Mouse (Mus musculus): ENCODE results near the gene Grip1. TPM values are rescaled to one million over a fixed set of nuclear protein-coding genes. Genes with fewer than 3 reads are reported as not detected.

The Grip1 gene
- polyA plus RNA-seq, 1 experiment from 2014 or later: 3.3 TPM

- peak overlapping the region; percentile 83 for H3K4me3 ChIP-seq (ENCODE audit: low read length)
- H3K4me2 ChIP-seq (replicated peaks; ENCODE audit: low read depth, low read length): peak overlapping the region; percentile 98
- no peaks in the 10 kb centered on the region; the same call in 1 of the 2 replicates for H3K27me3 ChIP-seq (ENCODE audit: insufficient read depth, low read length)
- WGBS: under 1% methylated on average over 28 of the region's 31 CpGs
- H3K36me3 ChIP-seq (ENCODE audit: insufficient read depth, low read length): no peaks in the 10 kb centered on the region
- H3K27ac ChIP-seq (ENCODE audit: low read length): peak overlapping the region; percentile 72; the same call in 1 of the 2 replicates
- ATAC-seq (ENCODE audit: low FRiP score, low TSS enrichment): no peak
- peak overlapping the region; percentile 81 for H3K9ac ChIP-seq (replicated peaks; ENCODE audit: low read length)
- H3K4me1 ChIP-seq (ENCODE audit: insufficient read depth, low read length): peaks cover 17% of the 10 kb centered on the region
- H3K9me3 ChIP-seq (ENCODE audit: low read length): no peaks in the 10 kb centered on the region
Measured at GRCm38 (mm10) chr10:119454668-119455542, 1.3 kb downstream of the Grip1 start.

GRCm38 (mm10) chr10:119455543-119455940 is 1.9 kb downstream of the Grip1 start:
- H3K36me3 ChIP-seq (ENCODE audit: insufficient read depth, low read length): no peaks in the 10 kb centered on the region
- no peak overlapping the region for H3K27ac ChIP-seq (ENCODE audit: low read length)
- peak overlapping the region; percentile 83 for H3K4me3 ChIP-seq (ENCODE audit: low read length)
- WGBS: 9% methylated on average over 10 of the region's 10 CpGs
- peak overlapping the region; percentile 98 for H3K4me2 ChIP-seq (replicated peaks; ENCODE audit: low read depth, low read length)
- H3K9ac ChIP-seq (replicated peaks; ENCODE audit: low read length): peak overlapping the region; percentile 81; the same call in 1 of the 2 replicates
- H3K27me3 ChIP-seq (ENCODE audit: insufficient read depth, low read length): no peaks in the 10 kb centered on the region; the same call in 1 of the 2 replicates
- no peak for ATAC-seq (ENCODE audit: low FRiP score, low TSS enrichment)
- H3K9me3 ChIP-seq (ENCODE audit: low read length): no peaks in the 10 kb centered on the region
- H3K4me1 ChIP-seq (ENCODE audit: insufficient read depth, low read length): peaks cover 17% of the 10 kb centered on the region

- ATAC-seq (ENCODE audit: low FRiP score, low TSS enrichment): no peak
- no peak overlapping the region for H3K4me3 ChIP-seq (ENCODE audit: low read length)
- H3K9me3 ChIP-seq (ENCODE audit: low read length): no peaks in the 10 kb centered on the region
- 92% methylated on average over 5 of the region's 5 CpGs for WGBS
- H3K4me2 ChIP-seq (replicated peaks; ENCODE audit: low read depth, low read length): no peak overlapping the region
- peaks cover 17% of the 10 kb centered on the region for H3K4me1 ChIP-seq (ENCODE audit: insufficient read depth, low read length)
- H3K27me3 ChIP-seq (ENCODE audit: insufficient read depth, low read length): no peaks in the 10 kb centered on the region; the same call in 1 of the 2 replicates
- H3K36me3 ChIP-seq (ENCODE audit: insufficient read depth, low read length): no peaks in the 10 kb centered on the region
- no peak overlapping the region for H3K27ac ChIP-seq (ENCODE audit: low read length)
- no peak overlapping the region for H3K9ac ChIP-seq (replicated peaks; ENCODE audit: low read length)
Measured at GRCm38 (mm10) chr10:119457121-119457520, 3.5 kb downstream of the Grip1 start.

GRCm38 (mm10) chr10:119458991-119459390 is 5.4 kb downstream of the Grip1 start:
- Histone ChIP-seq H3K9ac (replicated peaks; ENCODE audit: low read length) (no peak overlapping the region), H3K4me3 (ENCODE audit: low read length) (no peak overlapping the region), H3K4me1 (ENCODE audit: insufficient read depth, low read length) (peaks cover 12% of the 10 kb centered on the region), H3K36me3 (ENCODE audit: insufficient read depth, low read length) (no peaks in the 10 kb centered on the region), H3K27ac (ENCODE audit: low read length) (no peak overlapping the region), H3K9me3 (ENCODE audit: low read length) (no peaks in the 10 kb centered on the region), H3K4me2 (replicated peaks; ENCODE audit: low read depth, low read length) (no peak overlapping the region), H3K27me3 (ENCODE audit: insufficient read depth, low read length) (no peaks in the 10 kb centered on the region)
- ATAC-seq (ENCODE audit: low FRiP score, low TSS enrichment): no peak
- WGBS: 85% methylated on average over 2 of the region's 2 CpGs

- Histone ChIP-seq H3K36me3 (ENCODE audit: insufficient read depth, low read length) (no peaks in the 10 kb centered on the region), H3K9me3 (ENCODE audit: low read length) (no peaks in the 10 kb centered on the region), H3K27me3 (ENCODE audit: insufficient read depth, low read length) (no peaks in the 10 kb centered on the region), H3K27ac (ENCODE audit: low read length) (no peak overlapping the region), H3K4me1 (ENCODE audit: insufficient read depth, low read length) (no peaks in the 10 kb centered on the region; the same call in 1 of the 2 replicates), H3K4me3 (ENCODE audit: low read length) (no peak overlapping the region), H3K4me2 (replicated peaks; ENCODE audit: low read depth, low read length) (no peak overlapping the region), H3K9ac (replicated peaks; ENCODE audit: low read length) (no peak overlapping the region)
- 89% methylated on average over 7 of the region's 7 CpGs for WGBS
- no peak for ATAC-seq (ENCODE audit: low FRiP score, low TSS enrichment)
Measured at GRCm38 (mm10) chr10:119463345-119463744, 9.7 kb downstream of the Grip1 start.

GRCm38 (mm10) chr10:119463793-119464192 is 10.2 kb downstream of the Grip1 start:
- Histone ChIP-seq H3K4me1 (ENCODE audit: insufficient read depth, low read length) (no peaks in the 10 kb centered on the region; the same call in 1 of the 2 replicates), H3K27me3 (ENCODE audit: insufficient read depth, low read length) (no peaks in the 10 kb centered on the region), H3K36me3 (ENCODE audit: insufficient read depth, low read length) (no peaks in the 10 kb centered on the region), H3K9me3 (ENCODE audit: low read length) (no peaks in the 10 kb centered on the region), H3K9ac (replicated peaks; ENCODE audit: low read length) (no peak overlapping the region), H3K4me2 (replicated peaks; ENCODE audit: low read depth, low read length) (no peak overlapping the region), H3K27ac (ENCODE audit: low read length) (no peak overlapping the region), H3K4me3 (ENCODE audit: low read length) (no peak overlapping the region)
- no peak for ATAC-seq (ENCODE audit: low FRiP score, low TSS enrichment)
- WGBS: 80% methylated on average over 7 of the region's 7 CpGs

- H3K9me3 ChIP-seq (ENCODE audit: low read length): no peaks in the 10 kb centered on the region
- H3K27me3 ChIP-seq (ENCODE audit: insufficient read depth, low read length): no peaks in the 10 kb centered on the region
- H3K36me3 ChIP-seq (ENCODE audit: insufficient read depth, low read length): no peaks in the 10 kb centered on the region
- WGBS: 91% methylated on average over 18 of the region's 18 CpGs
- H3K4me1 ChIP-seq (ENCODE audit: insufficient read depth, low read length): no peaks in the 10 kb centered on the region
- no peak overlapping the region for H3K27ac ChIP-seq (ENCODE audit: low read length)
- no peak overlapping the region for H3K9ac ChIP-seq (replicated peaks; ENCODE audit: low read length)
- no peak overlapping the region for H3K4me3 ChIP-seq (ENCODE audit: low read length)
- no peak for ATAC-seq (ENCODE audit: low FRiP score, low TSS enrichment)
- H3K4me2 ChIP-seq (replicated peaks; ENCODE audit: low read depth, low read length): no peak overlapping the region
Measured at GRCm38 (mm10) chr10:119467976-119468375, 14.3 kb downstream of the Grip1 start.

- H3K9me3 ChIP-seq (ENCODE audit: low read length): no peaks in the 10 kb centered on the region
- no peaks in the 10 kb centered on the region for H3K27me3 ChIP-seq (ENCODE audit: insufficient read depth, low read length)
- H3K4me1 ChIP-seq (ENCODE audit: insufficient read depth, low read length): no peaks in the 10 kb centered on the region
- no peak for ATAC-seq (ENCODE audit: low FRiP score, low TSS enrichment)
- H3K4me3 ChIP-seq (ENCODE audit: low read length): no peak overlapping the region
- no peak overlapping the region for H3K9ac ChIP-seq (replicated peaks; ENCODE audit: low read length)
- WGBS: 85% methylated on average over 1 of the region's 1 CpGs
- no peaks in the 10 kb centered on the region for H3K36me3 ChIP-seq (ENCODE audit: insufficient read depth, low read length)
- no peak overlapping the region for H3K27ac ChIP-seq (ENCODE audit: low read length)
- no peak overlapping the region for H3K4me2 ChIP-seq (replicated peaks; ENCODE audit: low read depth, low read length)
Measured at GRCm38 (mm10) chr10:119470096-119470495, 16.5 kb downstream of the Grip1 start.

GRCm38 (mm10) chr10:119475166-119475565 is 21.5 kb downstream of the Grip1 start:
- no peaks in the 10 kb centered on the region for H3K4me1 ChIP-seq (ENCODE audit: insufficient read depth, low read length)
- no peak overlapping the region for H3K9ac ChIP-seq (replicated peaks; ENCODE audit: low read length)
- H3K36me3 ChIP-seq (ENCODE audit: insufficient read depth, low read length): no peaks in the 10 kb centered on the region
- H3K4me3 ChIP-seq (ENCODE audit: low read length): no peak overlapping the region
- H3K9me3 ChIP-seq (ENCODE audit: low read length): no peaks in the 10 kb centered on the region
- 0 out of 2 replicates have a peak overlapping the region, but pooled peaks have one; percentile 2 for H3K4me2 ChIP-seq (replicated peaks; ENCODE audit: low read depth, low read length)
- no peaks in the 10 kb centered on the region for H3K27me3 ChIP-seq (ENCODE audit: insufficient read depth, low read length)
- H3K27ac ChIP-seq (ENCODE audit: low read length): no peak overlapping the region
- no peak for ATAC-seq (ENCODE audit: low FRiP score, low TSS enrichment)
- WGBS: 53% methylated on average over 9 of the region's 9 CpGs

GRCm38 (mm10) chr10:119477661-119478060 is 24.0 kb downstream of the Grip1 start:
- Histone ChIP-seq H3K27ac (ENCODE audit: low read length) (no peak overlapping the region), H3K36me3 (ENCODE audit: insufficient read depth, low read length) (no peaks in the 10 kb centered on the region), H3K27me3 (ENCODE audit: insufficient read depth, low read length) (no peaks in the 10 kb centered on the region), H3K4me2 (replicated peaks; ENCODE audit: low read depth, low read length) (no peak overlapping the region), H3K9me3 (ENCODE audit: low read length) (no peaks in the 10 kb centered on the region), H3K9ac (replicated peaks; ENCODE audit: low read length) (no peak overlapping the region), H3K4me1 (ENCODE audit: insufficient read depth, low read length) (peaks cover under 1% of the 10 kb centered on the region; the same call in 1 of the 2 replicates), H3K4me3 (ENCODE audit: low read length) (no peak overlapping the region)
- ATAC-seq (ENCODE audit: low FRiP score, low TSS enrichment): no peak
- 90% methylated on average over 8 of the region's 8 CpGs for WGBS
